Mouse (Mus musculus) gastrocnemius, postnatal 36 days (tissue): ENCODE results near the gene Pygm. TPM values are rescaled to one million over a fixed set of nuclear protein-coding genes. Genes with fewer than 3 reads are reported as not detected.

Source experiments
- DNase-seq, 2 experiments: peaks; one replicate each; pipeline ENCODE4 v3.0.0; 2022
- intact Hi-C: fragments of 180-260 bp; cut with DNase I; formaldehyde crosslinking; loops from one replicate; pipeline ENCODE4 v1.15.1; 2025
- microRNA-seq, 2 experiments: library from miRNA; unstranded; fragments of <30 nt; microRNA quantifications; one replicate each; pipeline ENCODE4 v1.2.0; 2021
- total RNA-seq, 2 experiments: library from RNA; stranded (reverse); gene quantifications; 2 replicates each; pipeline ENCODE4 v1.2.3; 2021

Gene Pygm
- total RNA-seq, 2 experiments from 2014 or later: 7,725 to 8,373 TPM

DNA sequence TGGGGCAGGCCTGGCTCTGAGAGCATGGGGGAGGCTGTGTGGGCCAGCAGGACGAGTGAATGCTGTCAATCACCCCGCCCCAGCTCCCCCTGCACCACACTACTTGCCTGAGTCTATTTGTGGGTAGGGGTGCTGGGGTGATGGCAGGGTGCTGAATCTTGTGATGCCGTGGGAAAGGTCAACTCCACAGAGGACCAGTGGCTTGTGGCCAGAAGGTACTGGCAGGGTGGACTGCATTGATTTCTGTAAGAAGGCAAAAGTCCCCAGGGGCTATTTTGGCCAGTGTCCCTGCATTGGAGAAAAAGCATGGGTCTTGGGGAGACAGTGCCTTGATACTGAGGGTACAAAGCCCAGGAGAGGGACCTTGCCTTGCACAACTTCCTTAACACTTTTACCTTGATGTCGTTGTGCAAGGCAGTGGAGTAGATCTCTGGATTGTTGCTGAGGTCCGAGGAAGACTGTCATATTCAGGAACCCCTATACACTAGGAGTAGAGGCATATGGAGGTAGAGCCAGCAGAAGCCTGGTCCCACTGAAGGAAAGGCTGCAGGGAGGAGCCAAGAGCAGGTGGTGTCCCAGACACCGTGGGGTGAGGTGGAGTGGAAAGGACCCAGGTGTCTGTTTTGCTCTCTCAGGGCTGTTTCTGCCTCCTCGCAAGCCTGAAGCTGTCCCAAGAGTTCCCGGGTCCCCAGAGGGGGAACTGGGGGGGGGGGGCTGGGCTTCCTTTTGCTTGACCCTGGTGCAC lies 40.1 kb downstream of the Pygm start:
- intact Hi-C loops: no loop called here
- DNase-seq: no peak

DNA sequence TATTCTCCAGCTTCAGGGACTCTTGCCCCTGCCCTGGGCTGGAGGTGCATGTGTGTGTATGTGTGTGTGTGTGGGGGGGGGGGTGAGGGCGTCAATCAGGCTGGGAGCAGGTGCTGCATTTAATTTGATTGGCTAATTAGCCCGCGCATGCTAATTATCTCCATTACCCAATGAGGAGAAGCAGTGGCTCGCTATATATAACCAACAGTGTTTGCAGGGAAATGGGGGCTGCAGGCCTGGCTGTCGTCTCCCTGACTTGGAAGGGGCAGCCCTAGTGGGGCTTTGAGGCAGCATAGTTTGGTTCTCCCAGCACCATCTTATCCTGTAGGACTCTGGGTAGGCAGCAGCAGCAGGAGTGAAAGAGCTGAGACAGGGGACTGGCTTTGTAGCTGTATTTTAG lies 41.4 kb downstream of the Pygm start:
- intact Hi-C loops: no loop called here
- no peak for DNase-seq

DNA sequence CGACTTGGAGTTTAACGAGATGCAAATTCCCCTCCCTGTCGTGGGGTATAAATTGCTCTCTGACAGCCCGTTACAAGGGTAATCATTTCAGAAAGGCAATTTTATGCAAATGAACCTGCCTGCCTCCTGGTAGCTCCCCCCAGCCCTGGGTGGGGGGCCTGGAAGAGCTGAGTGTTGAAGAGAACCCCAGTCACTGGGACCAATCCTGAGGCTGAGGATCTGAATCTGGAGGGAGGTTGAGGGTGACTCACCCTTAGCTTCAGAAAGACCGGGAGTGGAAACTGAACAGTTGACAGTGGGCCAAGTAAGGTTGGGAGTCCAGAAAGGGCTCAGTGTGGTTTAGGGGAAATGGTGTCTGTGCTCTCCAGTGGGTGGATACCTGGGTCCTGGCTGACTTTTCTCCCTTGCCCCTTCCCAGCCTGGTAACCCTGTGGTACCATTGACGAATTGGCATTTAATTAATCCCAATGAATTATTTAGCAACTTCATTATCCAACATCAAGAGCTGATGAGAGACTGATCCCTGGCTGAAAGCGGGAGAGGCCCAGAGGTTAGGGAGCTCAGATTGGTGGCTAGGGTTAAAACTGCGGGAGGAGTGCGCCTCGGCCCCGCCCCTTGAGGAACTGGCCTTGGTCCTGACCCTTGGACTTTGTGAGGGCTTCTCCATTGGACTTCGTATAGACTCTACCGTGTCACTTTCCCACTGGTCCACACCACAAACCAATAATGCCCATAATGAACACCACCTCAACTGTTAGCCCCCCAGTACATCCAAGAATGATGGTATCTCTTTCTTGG lies 42.7 kb downstream of the Pygm start:
- DNase-seq: no peak
- intact Hi-C loops: no loop called here

DNA sequence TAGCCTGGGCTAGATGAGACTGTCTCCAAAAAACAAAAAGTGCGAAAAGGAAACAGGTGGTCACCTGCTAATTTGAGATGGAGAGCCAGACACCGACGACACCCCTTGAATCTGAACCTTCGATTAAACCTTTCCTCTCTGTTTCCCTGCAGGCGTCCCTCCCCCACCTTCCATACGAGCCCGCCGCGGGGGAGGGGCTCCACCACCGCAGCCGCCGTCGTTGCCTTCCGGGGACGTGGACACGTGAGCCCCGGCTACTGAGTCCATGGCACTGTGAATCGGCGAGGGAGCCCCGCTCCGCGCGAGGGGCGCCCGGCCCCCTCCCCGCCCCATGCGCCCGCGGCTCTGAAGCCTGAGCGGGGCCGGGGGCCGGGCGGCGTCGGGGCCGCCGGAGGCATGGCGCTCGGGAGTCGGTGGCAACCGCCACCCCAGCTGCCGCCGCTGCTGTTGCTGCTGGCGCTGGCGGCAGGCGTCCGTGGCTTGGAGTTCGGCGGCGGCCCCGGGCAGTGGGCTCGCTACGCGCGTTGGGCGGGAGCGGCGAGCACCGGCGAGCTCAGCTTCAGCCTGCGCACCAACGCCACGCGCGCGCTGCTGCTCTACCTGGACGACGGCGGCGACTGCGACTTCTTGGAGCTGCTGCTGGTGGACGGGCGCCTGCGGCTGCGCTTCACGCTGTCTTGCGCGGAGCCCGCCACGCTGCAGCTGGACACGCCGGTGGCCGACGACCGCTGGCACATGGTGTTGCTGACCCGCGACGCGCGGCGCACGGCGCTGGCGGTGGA lies 43.6 kb downstream of the Pygm start:
- intact Hi-C loops: no loop called here
- DNase-seq: no peak

DNA sequence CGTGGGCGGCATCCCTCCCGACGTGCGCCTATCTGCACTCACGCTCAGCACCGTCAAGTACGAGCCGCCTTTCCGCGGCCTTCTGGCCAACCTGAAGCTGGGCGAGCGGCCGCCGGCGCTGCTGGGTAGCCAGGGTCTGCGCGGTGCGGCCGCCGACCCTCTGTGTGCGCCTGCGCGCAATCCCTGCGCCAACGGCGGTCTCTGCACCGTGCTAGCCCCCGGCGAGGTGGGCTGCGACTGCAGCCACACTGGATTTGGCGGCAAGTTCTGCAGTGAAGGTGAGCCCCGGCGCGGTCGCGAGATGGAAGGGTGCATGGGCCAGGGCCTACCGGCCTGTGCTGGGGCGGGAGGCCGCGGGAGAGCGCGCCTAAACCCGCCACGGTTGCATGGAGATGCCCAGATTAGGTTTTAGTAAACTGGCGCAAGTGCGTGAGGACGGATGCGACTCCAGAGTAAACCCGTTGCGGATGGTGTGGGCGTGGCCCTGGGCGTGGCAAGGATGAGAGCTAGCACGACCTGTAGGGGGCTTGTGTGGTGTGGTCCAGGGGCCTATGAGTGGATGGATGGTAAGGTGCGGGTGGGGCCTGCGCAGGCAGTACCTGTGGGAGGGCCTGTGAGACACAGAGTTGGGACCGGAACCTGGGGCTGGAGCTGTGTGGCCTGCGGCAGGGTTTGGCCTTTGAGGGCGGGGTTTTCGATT lies 44.5 kb downstream of the Pygm start:
- intact Hi-C loops: no loop called here
- DNase-seq: no peak

DNA sequence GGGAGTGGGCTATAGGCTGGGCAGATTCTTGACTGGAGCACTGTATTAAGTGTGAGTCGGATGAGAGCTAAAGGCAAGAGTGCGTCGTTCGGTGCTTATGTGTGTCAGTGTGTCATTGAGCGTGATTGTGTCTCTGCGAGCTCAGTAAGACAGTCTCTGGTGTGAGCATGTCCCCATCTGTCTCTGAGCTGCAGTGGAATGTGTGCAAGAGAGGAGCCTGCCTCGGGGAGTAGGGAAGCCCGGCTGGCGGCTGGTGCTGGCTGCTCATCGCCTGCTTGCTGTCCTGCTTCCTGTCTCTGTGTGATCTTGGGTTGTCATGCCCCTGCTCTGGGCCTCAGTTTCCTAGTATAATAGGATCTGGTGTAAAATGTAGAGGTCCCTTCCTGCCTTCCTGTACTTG lies 58.8 kb downstream of the Pygm start:
- intact Hi-C loops: no loop called here

DNA sequence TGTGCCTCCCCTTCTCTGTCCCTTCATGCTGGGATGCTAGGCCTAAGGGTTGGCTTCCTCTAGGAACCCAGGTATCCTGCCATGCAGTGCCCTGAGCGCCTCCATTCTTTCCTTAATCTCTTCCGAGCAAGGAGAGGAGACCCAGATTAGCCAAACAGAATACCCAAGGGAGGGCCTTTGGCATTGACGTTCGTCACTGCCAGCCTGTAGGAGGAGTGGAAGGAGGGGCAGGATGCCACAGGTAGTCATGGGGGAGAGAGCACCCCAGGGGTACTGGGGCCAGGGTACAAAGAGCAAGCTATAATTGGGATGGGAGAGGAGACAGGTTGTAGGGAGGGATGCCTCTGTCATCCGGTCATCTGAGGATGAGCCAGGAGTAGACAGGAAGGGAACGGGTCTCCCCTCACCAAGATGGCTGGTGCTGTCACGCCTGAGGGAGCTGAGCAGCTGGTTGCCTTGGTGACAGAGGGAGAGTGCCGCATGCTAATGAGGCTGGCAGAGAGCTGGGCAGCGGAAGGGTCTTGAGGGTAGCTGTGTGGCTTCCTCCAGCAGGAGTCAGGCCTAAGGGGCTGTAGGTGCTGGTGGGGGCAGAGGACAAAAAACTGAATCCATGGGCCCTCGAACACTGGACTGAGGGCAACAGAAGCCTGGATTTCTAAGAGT lies 61.7 kb downstream of the Pygm start:
- no peak for DNase-seq
- intact Hi-C loops: no loop called here

More for the DNA sequence above, 58.8 kb downstream of the Pygm start:
- DNase-seq: no peak

DNA sequence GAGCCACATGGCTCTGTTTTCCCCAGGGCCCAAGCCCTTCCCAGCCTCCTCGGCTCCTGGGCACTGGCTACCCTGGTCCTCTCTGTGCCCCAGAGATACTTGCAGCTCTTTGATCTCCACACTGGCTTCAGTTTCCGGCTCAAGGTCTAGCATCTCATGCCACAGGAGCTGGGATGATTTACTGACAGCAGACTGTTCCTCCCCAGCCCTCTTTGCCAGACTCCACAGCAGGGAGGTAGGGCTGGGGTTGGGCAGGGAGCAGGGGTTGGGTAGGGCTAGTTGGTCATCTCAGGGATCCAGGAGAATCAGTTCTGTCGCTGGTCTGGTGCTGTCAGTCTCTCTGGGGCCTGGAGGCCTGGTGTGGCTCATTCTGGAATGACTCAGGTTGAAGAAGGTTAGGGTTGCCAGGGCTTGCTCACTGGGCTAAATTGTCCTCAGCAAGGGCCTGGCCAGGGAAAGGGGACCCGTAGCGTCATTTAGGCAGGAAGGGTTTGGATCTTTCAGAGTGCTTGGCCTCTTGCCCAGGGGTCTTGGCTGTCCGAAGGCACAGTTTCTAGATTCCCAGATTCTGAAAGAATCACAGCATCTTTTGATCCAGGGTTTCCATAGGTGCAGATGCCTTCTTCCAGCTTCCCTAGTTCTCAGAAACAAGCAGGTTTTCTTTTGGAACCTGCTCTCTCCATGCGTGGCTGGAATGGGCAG lies 62.7 kb downstream of the Pygm start:
- no peak for DNase-seq
- intact Hi-C loops: no loop called here

Small RNA genes within 50 kb of the gene (microRNA-seq; reads per million reads assigned to microRNA genes)
- gene Mir6989: 0 reads per million in 2 experiments

Other genes with a start within 250 kb of the Pygm start
- under 1 TPM; 0.17 to 0.26 TPM for gene Batf2, start 243.4 kb upstream of the Pygm start, total RNA-seq
- 10 to 100 TPM; 51.8 to 62.6 TPM for gene Arl2, start 242.9 kb upstream of the Pygm start, total RNA-seq
- gene Majin, start 200.0 kb upstream of the Pygm start, total RNA-seq: not detected
- not detected for gene Gpha2, start 158.0 kb upstream of the Pygm start, total RNA-seq
- 10 to 100 TPM; 32.2 to 34.6 TPM for gene Ppp2r5b, start 148.5 kb upstream of the Pygm start, total RNA-seq
- gene Atg2a, start 142.7 kb upstream of the Pygm start, total RNA-seq: 10 to 100 TPM; 16.5 to 18.0 TPM
- gene Ehd1, start 107.7 kb upstream of the Pygm start, total RNA-seq: 10 to 100 TPM; 23.5 to 36.0 TPM
- 1 to 10 TPM; 4.3 to 5.2 TPM for gene Cdc42bpg, start 77.9 kb upstream of the Pygm start, total RNA-seq
- gene Men1, start 49.4 kb upstream of the Pygm start, total RNA-seq: 1 to 10 TPM; 6.2 to 7.0 TPM
- gene Map4k2, start 43.3 kb upstream of the Pygm start, total RNA-seq: 10 to 100 TPM; 10.4 to 12.6 TPM
- 10 to 100 TPM; 75.8 to 84.5 TPM for gene Sf1, start 20.7 kb upstream of the Pygm start, total RNA-seq
- 10 to 100 TPM; 11.6 to 25.4 TPM for gene Rasgrp2, start 14.9 kb downstream of the Pygm start, total RNA-seq
- gene Nrxn2, start 34.3 kb downstream of the Pygm start, total RNA-seq: 1 to 10 TPM; 1.4 to 1.7 TPM
- not detected for gene Slc22a12, start 158.6 kb downstream of the Pygm start, total RNA-seq